Mouse (Mus musculus) forebrain, postnatal 0 days (tissue): ENCODE data around the gene Eya2. TPM values are rescaled to one million over a fixed set of nuclear protein-coding genes. Genes with fewer than 3 reads are reported as not detected.

Experiments used
- ATAC-seq: fragments of 200-750 bp; cut with Nextera tagmentation; 2 replicates; pipeline ENCODE4 v1.8.0; 2017; ENCODE audit warnings: mild to moderate bottlenecking, moderate library complexity
- DNase-seq: peaks from one replicate; pipeline ENCODE4 v3.0.0-alpha.2; 2015
- H3K27ac ChIP-seq: fragments of 300-500 bp; sonication (generic); 2 replicates; pipeline ENCODE4 v1.5.1; 2014; ENCODE audit warnings: low read depth, mild to moderate bottlenecking, antibody characterized with exemption, low read length, moderate library complexity, mixed read lengths
- H3K27me3 ChIP-seq: fragments of 300-500 bp; sonication (generic); 2 replicates; pipeline ENCODE4 v1.6.1; 2014; ENCODE audit warnings: mild to moderate bottlenecking, low read length, mixed read lengths; ENCODE audit not compliant: insufficient read depth
- H3K36me3 ChIP-seq: fragments of 300-500 bp; sonication (generic); 2 replicates; pipeline ENCODE4 v1.6.1; 2014; ENCODE audit warnings: mild to moderate bottlenecking, moderate library complexity; ENCODE audit not compliant: insufficient read depth
- H3K4me1 ChIP-seq: fragments of 300-500 bp; sonication (generic); 2 replicates; pipeline ENCODE4 v1.6.1; 2014; ENCODE audit warnings: antibody characterized with exemption; ENCODE audit not compliant: insufficient read depth
- H3K4me2 ChIP-seq: fragments of 300-500 bp; sonication (generic); 2 replicates; pipeline ENCODE4 v1.6.1; 2014; ENCODE audit warnings: low read depth, mild to moderate bottlenecking, moderate library complexity
- H3K4me3 ChIP-seq: fragments of 300-500 bp; sonication (generic); 2 replicates; pipeline ENCODE4 v1.5.1; 2014; ENCODE audit warnings: low read depth, low read length, mixed read lengths
- H3K9ac ChIP-seq: fragments of 300-500 bp; sonication (generic); 2 replicates; pipeline ENCODE4 v1.6.1; 2014; ENCODE audit warnings: mild to moderate bottlenecking
- H3K9me3 ChIP-seq: fragments of 300-500 bp; sonication (generic); 2 replicates; pipeline ENCODE4 v1.6.1; 2016; ENCODE audit warnings: low read length
- CTCF ChIP-seq: sonication (generic); IDR thresholded peaks from 2 replicates; pipeline ENCODE4 v1.5.1; 2016; ENCODE audit warnings: antibody characterized with exemption, control low read depth, low read depth
- WGBS: fragments of 180-500 bp; shearing (Covaris S2); extraction: QIAGEN DNeasy Blood & Tissue Kit; methylation state at CpG from one replicate; pipeline ENCODE4 v1.1.7; 2014; 5-methylcytosine and 5-hydroxymethylcytosine counted together
- polyA plus RNA-seq: library from polyadenylated mRNA; unstranded; fragments of >200 nt; fragmentation: Nextera tagmentation; extraction: Ambion mirVana; gene quantifications from 2 replicates; pipeline ENCODE4 v1.2.1, GENCODE M21; 2015
- total RNA-seq: library from RNA; depleted of rRNA; stranded (reverse); fragments of >200 nt; gene quantifications from 2 replicates; pipeline ENCODE4 v1.2.3, GENCODE M21; 2014

Eya2 gene
- total and polyA plus RNA-seq, 2 experiments from 2014 or later: 7.4 to 11.3 TPM

DNA sequence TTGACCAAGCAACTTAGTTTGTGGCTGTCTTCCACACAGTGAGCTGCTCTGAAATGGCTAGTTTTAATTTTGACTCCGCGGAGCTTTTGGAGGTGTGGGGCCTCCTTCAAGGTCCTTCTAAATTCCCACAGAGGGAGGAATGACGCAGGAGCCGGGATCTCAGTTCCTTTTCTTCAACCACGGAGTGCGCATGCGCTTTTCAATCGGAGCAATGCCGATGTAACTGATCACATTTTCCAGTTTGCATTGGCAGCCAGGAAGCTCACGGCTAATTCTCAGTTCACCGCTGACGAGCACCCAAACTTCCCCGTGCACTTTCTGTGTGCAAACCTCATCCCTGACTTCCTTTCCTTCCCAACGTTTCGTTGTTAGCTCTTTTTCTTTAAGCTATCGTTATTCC, 4.1 kb upstream of the Eya2 start:
- Histone ChIP-seq H3K4me3 (no peak overlapping the region), H3K27me3 (peaks cover 18% of the 10 kb centered on the region), H3K9me3 (no peaks in the 10 kb centered on the region), H3K36me3 (no peaks in the 10 kb centered on the region), H3K27ac (no peak overlapping the region), H3K4me1 (no peaks in the 10 kb centered on the region), H3K9ac (no peak overlapping the region), H3K4me2 (no peak overlapping the region)
- TF ChIP-seq CTCF: no peak
- ATAC-seq (no peak), DNase-seq (no peak)
- WGBS: 71% methylated on average over 16 of the region's 16 CpGs

- no peaks in the 10 kb centered on the region for H3K9me3 ChIP-seq
- ATAC-seq: no peak
- no peaks in the 10 kb centered on the region for H3K36me3 ChIP-seq
- 86% methylated on average over 2 of the region's 2 CpGs for WGBS
- DNase-seq: no peak
- peaks cover 22% of the 10 kb centered on the region for H3K27me3 ChIP-seq
- no peaks in the 10 kb centered on the region for H3K4me1 ChIP-seq
- no peak overlapping the region for H3K4me2 ChIP-seq
- H3K9ac ChIP-seq: no peak overlapping the region
- no peak overlapping the region for H3K27ac ChIP-seq
- H3K4me3 ChIP-seq: no peak overlapping the region
- TF ChIP-seq CTCF: peak; percentile 25
Observed at GRCm38 (mm10) chr2:165593763-165594162, 1.1 kb upstream of the Eya2 start.

- no peak overlapping the region for H3K9ac ChIP-seq
- DNase-seq (no peak), ATAC-seq (no peak)
- no peaks in the 10 kb centered on the region for H3K4me1 ChIP-seq
- H3K27me3 ChIP-seq: peaks cover 22% of the 10 kb centered on the region
- no peaks in the 10 kb centered on the region for H3K9me3 ChIP-seq
- 4% methylated on average over 13 of the region's 13 CpGs for WGBS
- no peak overlapping the region for H3K27ac ChIP-seq
- peak overlapping the region; percentile 54 for H3K4me3 ChIP-seq
- H3K36me3 ChIP-seq: no peaks in the 10 kb centered on the region
- peak overlapping the region; percentile 95 for H3K4me2 ChIP-seq
- TF ChIP-seq CTCF: no peak
Observed at GRCm38 (mm10) chr2:165595676-165596070, 841 bp downstream of the Eya2 start.

GRCm38 (mm10) chr2:165596141-165596540, 1.3 kb downstream of the Eya2 start:
- Histone ChIP-seq H3K4me2 (no peak overlapping the region), H3K27me3 (peaks cover 22% of the 10 kb centered on the region), H3K4me3 (0 out of 2 replicates have a peak overlapping the region, but pooled peaks have one; percentile 54), H3K4me1 (no peaks in the 10 kb centered on the region), H3K9ac (no peak overlapping the region), H3K36me3 (no peaks in the 10 kb centered on the region), H3K9me3 (no peaks in the 10 kb centered on the region), H3K27ac (no peak overlapping the region)
- 11% methylated on average over 11 of the region's 11 CpGs for WGBS
- no peak for TF ChIP-seq CTCF
- no peak for ATAC-seq
- no peak for DNase-seq

GRCm38 (mm10) chr2:165597536-165597935, 2.7 kb downstream of the Eya2 start:
- ATAC-seq: no peak
- TF ChIP-seq CTCF: no peak
- 72% methylated on average over 6 of the region's 6 CpGs for WGBS
- Histone ChIP-seq H3K27me3 (peaks cover 22% of the 10 kb centered on the region), H3K4me2 (no peak overlapping the region), H3K36me3 (no peaks in the 10 kb centered on the region), H3K4me3 (no peak overlapping the region), H3K27ac (no peak overlapping the region), H3K9ac (no peak overlapping the region), H3K4me1 (no peaks in the 10 kb centered on the region), H3K9me3 (no peaks in the 10 kb centered on the region)
- no peak for DNase-seq

DNA sequence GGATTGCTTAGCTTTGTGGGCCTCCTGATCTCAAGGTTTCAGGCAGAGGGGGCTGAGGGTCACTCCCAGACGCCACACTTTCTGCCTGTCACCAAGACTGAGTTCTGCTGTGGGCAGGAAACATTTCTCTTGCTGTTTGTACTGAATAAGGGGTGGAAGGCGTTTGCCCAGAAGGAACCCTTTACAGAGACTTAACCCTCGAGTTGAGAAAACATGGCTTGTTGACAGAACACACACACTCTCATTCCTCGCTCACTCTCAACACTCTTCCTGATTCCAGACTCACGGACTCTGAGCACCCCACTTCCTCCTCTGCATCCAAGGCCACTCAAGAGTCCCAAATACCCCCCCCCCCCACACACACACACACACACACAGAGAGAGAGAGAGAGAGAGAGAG, 3.3 kb downstream of the Eya2 start:
- ATAC-seq: no peak
- no peak for DNase-seq
- H3K36me3 ChIP-seq: no peaks in the 10 kb centered on the region
- no peak overlapping the region for H3K9ac ChIP-seq
- no peaks in the 10 kb centered on the region for H3K9me3 ChIP-seq
- peaks cover 22% of the 10 kb centered on the region for H3K27me3 ChIP-seq
- H3K27ac ChIP-seq: no peak overlapping the region
- 54% methylated on average over 5 of the region's 5 CpGs for WGBS
- H3K4me1 ChIP-seq: no peaks in the 10 kb centered on the region
- TF ChIP-seq CTCF: no peak
- H3K4me3 ChIP-seq: no peak overlapping the region
- no peak overlapping the region for H3K4me2 ChIP-seq

GRCm38 (mm10) chr2:165599566-165599965, 4.7 kb downstream of the Eya2 start:
- no peak overlapping the region for H3K9ac ChIP-seq
- H3K27ac ChIP-seq: no peak overlapping the region
- no peak overlapping the region for H3K4me2 ChIP-seq
- H3K27me3 ChIP-seq: peaks cover 15% of the 10 kb centered on the region
- no peak for TF ChIP-seq CTCF
- H3K9me3 ChIP-seq: no peaks in the 10 kb centered on the region
- DNase-seq: no peak
- H3K36me3 ChIP-seq: no peaks in the 10 kb centered on the region
- 82% methylated on average over 13 of the region's 13 CpGs for WGBS
- ATAC-seq: no peak
- H3K4me1 ChIP-seq: no peaks in the 10 kb centered on the region
- H3K4me3 ChIP-seq: no peak overlapping the region

DNA sequence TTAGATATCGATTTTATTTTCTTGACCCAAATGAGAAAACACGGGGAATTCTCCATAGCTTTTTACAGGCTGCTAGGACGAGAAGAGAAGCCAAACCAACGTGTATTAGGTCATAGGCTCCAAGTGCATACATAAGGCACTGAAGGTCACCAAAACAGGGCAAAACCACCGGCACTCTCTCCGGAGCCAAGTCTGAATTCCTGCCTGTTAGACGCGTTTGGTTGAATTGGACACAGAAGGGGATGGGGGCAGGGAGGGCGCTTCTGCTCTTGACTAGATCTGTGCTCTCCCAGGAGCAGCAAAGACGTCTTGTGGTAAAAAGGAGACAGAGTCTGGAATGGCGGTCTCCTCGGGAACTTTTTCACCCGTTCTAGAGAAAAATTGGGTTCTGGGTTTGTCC, 6.1 kb downstream of the Eya2 start:
- TF ChIP-seq CTCF: no peak
- Histone ChIP-seq H3K36me3 (no peaks in the 10 kb centered on the region), H3K4me3 (no peak overlapping the region), H3K9me3 (no peaks in the 10 kb centered on the region), H3K27ac (no peak overlapping the region), H3K4me2 (no peak overlapping the region), H3K9ac (no peak overlapping the region), H3K4me1 (no peaks in the 10 kb centered on the region), H3K27me3 (peaks cover 2% of the 10 kb centered on the region)
- no peak for DNase-seq
- WGBS: 50% methylated on average over 13 of the region's 13 CpGs
- no peak for ATAC-seq
